Comparison of ENCODE assay signal across 8 mouse cellular contexts in the genomic region with DNA sequence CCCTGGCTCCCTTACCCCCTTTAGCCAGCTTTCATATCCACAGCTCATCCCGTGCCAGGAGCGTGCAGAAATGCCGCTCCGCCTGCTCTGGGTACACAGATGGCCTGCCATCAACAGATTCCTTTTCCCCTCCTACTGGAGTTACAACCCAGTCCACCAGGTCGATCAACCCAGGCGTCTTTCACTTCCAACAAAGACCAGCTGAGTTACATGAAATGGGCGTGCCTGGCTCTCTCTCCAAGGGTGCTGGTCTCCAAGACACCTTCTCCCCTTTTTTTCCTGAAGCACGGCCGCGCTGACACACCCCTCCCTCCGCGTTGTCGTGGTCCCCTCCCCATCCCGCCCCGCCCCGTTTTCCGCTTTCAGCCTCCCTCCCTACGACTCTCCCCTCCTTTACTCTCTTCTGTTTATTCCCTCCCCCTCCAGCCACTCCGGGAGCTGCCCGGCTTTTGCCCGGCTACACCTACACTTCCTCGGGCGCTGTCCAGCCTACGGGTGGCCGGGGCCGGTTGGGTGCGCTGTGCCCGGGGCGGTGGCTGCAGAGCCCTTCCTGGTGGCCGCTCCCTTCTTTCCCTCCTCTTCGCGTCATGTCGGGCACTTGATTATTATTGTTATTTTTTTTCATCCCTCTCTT. TPM values are rescaled to one million over a fixed set of nuclear protein-coding genes. Genes with fewer than 3 reads are reported as not detected.
DNase-seq lines count a peak whose midpoint lies in the region; ATAC-seq lines count a peak whose summit lies in the region.

No protein-coding gene starts in this region.

- no peaks in the 10 kb centered on the region for H3K9me3 ChIP-seq in forebrain, embryonic 14.5 days (replicated peaks; ENCODE audit: control insufficient read depth, low read length)
- no peaks in the 10 kb centered on the region for H3K9me3 ChIP-seq in intestine, embryonic 15.5 days
- no peaks in the 10 kb centered on the region for H3K9me3 ChIP-seq in liver, embryonic 15.5 days (replicated peaks)
- H3K9me3 ChIP-seq in neural tube, embryonic 14.5 days (ENCODE audit: control insufficient read depth, low read length), result no peaks in the 10 kb centered on the region

- peak; percentile 83 for ATAC-seq in forebrain, embryonic 14.5 days
- peak; percentile 92 for ATAC-seq in intestine, embryonic 15.5 days
- ATAC-seq in liver, embryonic 15.5 days (ENCODE audit: insufficient read depth), result no peak
- peak; percentile 86 for ATAC-seq in neural tube, embryonic 14.5 days (ENCODE audit: low read depth)

- peak overlapping the region; percentile 59 for H3K4me3 ChIP-seq in forebrain, embryonic 14.5 days (ENCODE audit: low read depth, low read length)
- H3K4me3 ChIP-seq in intestine, embryonic 15.5 days (replicated peaks), result peak overlapping the region; percentile 34
- no peak overlapping the region for H3K4me3 ChIP-seq in liver, embryonic 15.5 days (replicated peaks)
- peak overlapping the region; percentile 66 for H3K4me3 ChIP-seq in neural tube, embryonic 14.5 days (ENCODE audit: low read depth, low read length)

- H3K9ac ChIP-seq in forebrain, embryonic 14.5 days (ENCODE audit: low read length), result peak overlapping the region; percentile 80
- no peak overlapping the region for H3K9ac ChIP-seq in intestine, embryonic 15.5 days
- H3K9ac ChIP-seq in liver, embryonic 15.5 days, result no peak overlapping the region
- peak overlapping the region; percentile 83 for H3K9ac ChIP-seq in neural tube, embryonic 14.5 days (replicated peaks; ENCODE audit: low read depth, low read length)

- H3K4me2 ChIP-seq in forebrain, embryonic 14.5 days (ENCODE audit: low read length), result peak overlapping the region; percentile 73
- peak overlapping the region; percentile 73 for H3K4me2 ChIP-seq in intestine, embryonic 15.5 days (replicated peaks)
- H3K4me2 ChIP-seq in liver, embryonic 15.5 days, result peak overlapping the region; percentile 42
- peak overlapping the region; percentile 64 for H3K4me2 ChIP-seq in neural tube, embryonic 14.5 days (ENCODE audit: low read depth, low read length)

- H3K4me1 ChIP-seq in forebrain, embryonic 14.5 days (ENCODE audit: control insufficient read depth, insufficient read depth, low read length), result peaks cover 5% of the 10 kb centered on the region
- 0 out of 2 replicates have a peak, but pooled peaks cover 8% of the 10 kb centered on the region for H3K4me1 ChIP-seq in intestine, embryonic 15.5 days (replicated peaks)
- 0 out of 2 replicates have a peak, but pooled peaks cover 7% of the 10 kb centered on the region for H3K4me1 ChIP-seq in liver, embryonic 15.5 days (replicated peaks)
- peaks cover 9% of the 10 kb centered on the region; the same call in 1 of the 2 replicates for H3K4me1 ChIP-seq in neural tube, embryonic 14.5 days (ENCODE audit: control insufficient read depth, insufficient read depth, low read length)

- WGBS in forebrain, embryonic 14.5 days, result 1% methylated on average over 32 of the region's 33 CpGs
- WGBS in intestine, embryonic 15.5 days, result under 1% methylated on average over 33 of the region's 33 CpGs
- WGBS in liver, embryonic 15.5 days (ENCODE audit: insufficient replicate concordance), result 1% methylated on average over 33 of the region's 33 CpGs
- under 1% methylated on average over 33 of the region's 33 CpGs for WGBS in neural tube, embryonic 14.5 days

- H3K27me3 ChIP-seq in forebrain, embryonic 14.5 days (replicated peaks; ENCODE audit: control insufficient read depth, insufficient read depth, low read length), result no peaks in the 10 kb centered on the region
- peaks cover 13% of the 10 kb centered on the region for H3K27me3 ChIP-seq in intestine, embryonic 15.5 days (replicated peaks)
- H3K27me3 ChIP-seq in liver, embryonic 15.5 days, result peaks cover 35% of the 10 kb centered on the region
- H3K27me3 ChIP-seq in neural tube, embryonic 14.5 days (ENCODE audit: control insufficient read depth, insufficient read depth, low read length), result no peaks in the 10 kb centered on the region

- H3K27ac ChIP-seq in forebrain, embryonic 14.5 days (ENCODE audit: low read depth, low read length), result peak overlapping the region; percentile 93
- H3K27ac ChIP-seq in intestine, embryonic 15.5 days, result no peak overlapping the region
- H3K27ac ChIP-seq in liver, embryonic 15.5 days (replicated peaks), result no peak overlapping the region
- peak overlapping the region; percentile 94 for H3K27ac ChIP-seq in neural tube, embryonic 14.5 days (ENCODE audit: low read depth, low read length)

- no peaks in the 10 kb centered on the region for H3K36me3 ChIP-seq in forebrain, embryonic 14.5 days (ENCODE audit: control insufficient read depth, insufficient read depth, low read length)
- no peaks in the 10 kb centered on the region for H3K36me3 ChIP-seq in intestine, embryonic 15.5 days
- H3K36me3 ChIP-seq in liver, embryonic 15.5 days (replicated peaks), result no peaks in the 10 kb centered on the region
- no peaks in the 10 kb centered on the region for H3K36me3 ChIP-seq in neural tube, embryonic 14.5 days (ENCODE audit: control insufficient read depth, insufficient read depth, low read length)

- peak; percentile 10 to 17 for DNase-seq in heart, adult 18-20 months
- no peak for DNase-seq in heart, adult 8-10 months (ENCODE audit: low spot score)
- peak; percentile 49 for DNase-seq in cerebellum, adult 11 months
- DNase-seq in forebrain, embryonic 14.5 days (ENCODE audit: low spot score), result peak; percentile 67
- no peak for DNase-seq in T-cell, adult 2 months (ENCODE audit: low spot score)

RNA-seq across cellular contexts. Expression of a gene that starts 53.6 kb away (rescaled TPM):
- total RNA-seq in heart, adult 18-20 months (2021), result under 1 TPM; 0.51 to 0.74 TPM
- total RNA-seq in heart, adult 8-10 months (2022), result under 1 TPM; 0.32 to 0.87 (median 0.61) TPM
- polyA plus RNA-seq in forebrain, embryonic 14.5 days (2014; fragmentation: Nextera tagmentation; extraction: Ambion mirVana), result 22.0 and 28.3 TPM in 2 replicates
- 1.7 and 1.9 TPM in 2 replicates for polyA plus RNA-seq in intestine, embryonic 15.5 days (2015; fragmentation: Nextera tagmentation; extraction: Ambion mirVana)
- 0.15 and 0.17 TPM in 2 replicates for polyA plus RNA-seq in liver, embryonic 15.5 days (2015; fragmentation: Nextera tagmentation; extraction: Ambion mirVana)
- polyA plus RNA-seq in neural tube, embryonic 14.5 days (2014; fragmentation: Nextera tagmentation; extraction: Ambion mirVana), result 63.8 and 70.1 TPM in 2 replicates

Comparison
In these comparisons a context has a peak if more than half of its experiments do, and no peak if none do; other contexts are left out.
1. DNase-seq: peak in heart, adult 18-20 months (2 of 2), cerebellum, adult 11 months (single experiment) and forebrain, embryonic 14.5 days (single experiment); none in heart, adult 8-10 months (single experiment) and T-cell, adult 2 months (single experiment).
2. H3K27ac ChIP-seq: peak in forebrain, embryonic 14.5 days (single experiment) and neural tube, embryonic 14.5 days (single experiment); none in intestine, embryonic 15.5 days (single experiment) and liver, embryonic 15.5 days (single experiment).
3. H3K9ac ChIP-seq: peak in forebrain, embryonic 14.5 days (single experiment) and neural tube, embryonic 14.5 days (single experiment); none in intestine, embryonic 15.5 days (single experiment) and liver, embryonic 15.5 days (single experiment).
4. Peak in every context shown above with its lines, with median percentiles within 50 percentile points of each other: H3K4me2 ChIP-seq.